Mouse (Mus musculus): Measurements from ENCODE around the gene Stx1b. TPM values are rescaled to one million over a fixed set of nuclear protein-coding genes. Genes with fewer than 3 reads are reported as not detected.

Gene Stx1b
- polyA plus RNA-seq, 1 experiment = 0.01 TPM

DNA sequence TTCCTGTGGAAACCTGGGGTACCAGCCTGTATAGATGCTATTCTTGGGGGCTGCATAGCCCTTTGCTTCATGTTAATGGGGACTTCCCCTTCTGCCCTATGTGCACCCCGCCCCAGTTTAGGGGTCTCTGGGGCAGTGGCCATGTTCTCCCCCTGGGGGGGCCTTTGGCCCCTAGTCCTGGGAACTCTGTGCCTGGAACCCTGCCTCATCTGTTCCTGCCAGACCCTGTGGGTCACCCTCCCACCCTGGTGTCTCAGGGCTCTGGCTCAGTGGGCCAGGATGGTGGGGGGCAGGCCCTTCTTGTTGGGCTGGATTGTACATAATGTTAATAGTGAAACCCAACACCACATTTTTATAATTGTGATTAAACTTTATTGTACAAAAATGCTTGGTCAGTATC lies 24.6 kb downstream of the Stx1b start:
- Histone ChIP-seq H3K79me2 (ENCODE audit: control insufficient read depth, insufficient read depth) (no peaks in the 10 kb centered on the region), H3K36me3 (ENCODE audit: control insufficient read depth, insufficient read depth) (peaks cover 44% of the 10 kb centered on the region), H3K27me3 (ENCODE audit: control insufficient read depth, insufficient read depth, insufficient read length) (no peaks in the 10 kb centered on the region), H3K4me3 (ENCODE audit: insufficient read depth, poor library complexity, severe bottlenecking) (no peak overlapping the region), H3K79me3 (ENCODE audit: low read depth) (no peaks in the 10 kb centered on the region), H3ac (ENCODE audit: control insufficient read depth, insufficient read length, low read depth) (no peak overlapping the region)
- TF ChIP-seq USF1 (IDR thresholded peaks at IDR 0.05; ENCODE audit: low read depth) (no peak), FOSL1 (IDR thresholded peaks at IDR 0.05; ENCODE audit: insufficient read depth, low read length, poor library complexity, severe bottlenecking) (no peak), MYOD1 (IDR thresholded peaks at IDR 0.05; ENCODE audit: control insufficient read depth, insufficient read length, low read depth) (no peak), CEBPB (IDR thresholded peaks at IDR 0.05; ENCODE audit: low read depth) (no peak), CTCF (IDR thresholded peaks at IDR 0.05; ENCODE audit: control insufficient read depth, insufficient read depth, insufficient read length) (no peak), MYOG (IDR thresholded peaks at IDR 0.05; ENCODE audit: control insufficient read depth, extremely low read depth, insufficient read length) (no peak), MAX (IDR thresholded peaks at IDR 0.05) (no peak)

DNA sequence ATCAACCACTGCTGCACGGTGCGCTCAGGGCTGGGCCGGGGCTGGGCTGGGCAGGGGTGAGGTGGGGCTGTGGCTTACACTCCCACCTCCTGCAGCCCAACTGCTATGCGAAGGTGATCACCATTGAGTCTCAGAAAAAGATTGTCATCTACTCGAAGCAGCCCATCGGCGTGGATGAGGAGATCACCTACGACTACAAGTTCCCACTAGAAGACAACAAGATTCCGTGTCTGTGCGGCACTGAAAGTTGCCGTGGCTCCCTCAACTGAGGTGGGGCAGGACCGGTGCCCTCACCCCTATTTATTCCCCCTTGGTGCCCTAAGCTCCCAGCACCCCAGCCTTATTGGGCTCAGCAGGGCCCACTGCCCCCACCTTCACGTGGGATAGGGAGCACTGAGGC lies 25.1 kb downstream of the Stx1b start:
- no peak overlapping the region for H3ac ChIP-seq (ENCODE audit: control insufficient read depth, insufficient read length, low read depth)
- no peak for TF ChIP-seq CTCF (IDR thresholded peaks at IDR 0.05; ENCODE audit: control insufficient read depth, insufficient read depth, insufficient read length)
- no peak for TF ChIP-seq MYOG (IDR thresholded peaks at IDR 0.05; ENCODE audit: control insufficient read depth, extremely low read depth, insufficient read length)
- no peak for TF ChIP-seq FOSL1 (IDR thresholded peaks at IDR 0.05; ENCODE audit: insufficient read depth, low read length, poor library complexity, severe bottlenecking)
- TF ChIP-seq CEBPB (IDR thresholded peaks at IDR 0.05; ENCODE audit: low read depth) = no peak
- no peak for TF ChIP-seq MAX (IDR thresholded peaks at IDR 0.05)
- no peak for TF ChIP-seq MYOD1 (IDR thresholded peaks at IDR 0.05; ENCODE audit: control insufficient read depth, insufficient read length, low read depth)
- no peak for TF ChIP-seq USF1 (IDR thresholded peaks at IDR 0.05; ENCODE audit: low read depth)
- peaks cover 47% of the 10 kb centered on the region for H3K36me3 ChIP-seq (ENCODE audit: control insufficient read depth, insufficient read depth)
- no peaks in the 10 kb centered on the region for H3K79me2 ChIP-seq (ENCODE audit: control insufficient read depth, insufficient read depth)
- no peaks in the 10 kb centered on the region for H3K27me3 ChIP-seq (ENCODE audit: control insufficient read depth, insufficient read depth, insufficient read length)
- no peaks in the 10 kb centered on the region for H3K79me3 ChIP-seq (ENCODE audit: low read depth)
- H3K4me3 ChIP-seq (ENCODE audit: insufficient read depth, poor library complexity, severe bottlenecking) = no peak overlapping the region

DNA sequence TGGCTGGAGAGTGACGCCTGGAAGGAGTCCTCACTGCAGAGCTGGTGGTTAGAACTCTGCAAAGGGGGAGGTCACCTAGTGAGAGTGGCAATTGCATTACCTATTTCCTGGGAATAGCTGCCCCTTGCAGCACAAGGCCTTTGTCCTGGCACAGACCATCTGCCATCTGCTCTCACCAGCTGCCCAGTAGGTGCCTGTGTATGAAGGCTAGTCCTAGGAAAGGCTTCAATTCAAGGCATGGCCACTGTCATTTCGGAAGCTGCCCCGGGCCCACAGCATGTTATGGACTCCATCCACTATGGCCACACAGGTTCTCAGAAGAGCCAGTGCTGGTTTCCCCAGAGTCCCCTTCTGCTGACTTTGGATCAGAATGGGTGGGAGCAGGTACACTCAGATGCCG lies 25.8 kb downstream of the Stx1b start:
- no peak overlapping the region for H3K4me3 ChIP-seq (ENCODE audit: insufficient read depth, poor library complexity, severe bottlenecking)
- no peaks in the 10 kb centered on the region for H3K79me2 ChIP-seq (ENCODE audit: control insufficient read depth, insufficient read depth)
- no peak overlapping the region for H3ac ChIP-seq (ENCODE audit: control insufficient read depth, insufficient read length, low read depth)
- H3K27me3 ChIP-seq (ENCODE audit: control insufficient read depth, insufficient read depth, insufficient read length) = no peaks in the 10 kb centered on the region
- no peak for TF ChIP-seq CEBPB (IDR thresholded peaks at IDR 0.05; ENCODE audit: low read depth)
- H3K36me3 ChIP-seq (ENCODE audit: control insufficient read depth, insufficient read depth) = peaks cover 48% of the 10 kb centered on the region
- H3K79me3 ChIP-seq (ENCODE audit: low read depth) = no peaks in the 10 kb centered on the region

DNA sequence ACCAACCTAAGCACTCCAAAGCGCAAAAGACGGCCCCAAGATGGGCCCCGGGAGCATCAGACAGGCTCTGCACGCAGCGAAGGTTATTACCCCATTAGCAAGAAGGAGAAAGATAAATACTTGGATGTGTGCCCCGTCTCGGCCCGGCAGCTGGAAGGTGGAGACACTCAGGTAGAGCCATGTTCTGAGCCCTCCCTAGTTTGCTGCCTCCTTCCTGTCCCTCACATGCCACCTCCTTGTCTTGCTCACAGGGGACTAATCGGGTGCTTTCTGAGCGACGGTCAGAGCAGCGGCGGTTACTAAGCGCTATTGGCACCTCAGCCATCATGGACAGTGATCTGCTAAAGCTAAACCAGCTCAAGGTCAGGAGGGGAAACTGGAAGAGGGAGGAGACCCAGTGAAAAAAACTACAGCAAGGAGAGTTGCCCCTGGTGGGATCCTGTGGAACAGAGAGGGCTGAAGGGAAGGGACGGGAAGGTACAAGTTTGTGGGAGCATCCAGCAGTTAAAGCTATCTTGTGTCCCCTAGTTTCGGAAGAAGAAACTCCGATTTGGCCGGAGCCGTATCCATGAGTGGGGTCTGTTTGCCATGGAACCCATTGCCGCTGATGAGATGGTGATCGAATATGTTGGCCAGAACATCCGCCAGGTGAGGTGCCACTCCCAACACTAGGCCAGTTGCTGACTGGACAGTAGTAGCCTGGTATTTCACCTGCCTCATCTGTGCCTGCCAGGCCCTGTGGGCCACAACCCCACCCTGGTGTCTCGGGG lies 27.1 kb downstream of the Stx1b start:
- no peak overlapping the region for H3ac ChIP-seq (ENCODE audit: control insufficient read depth, insufficient read length, low read depth)
- H3K79me2 ChIP-seq (ENCODE audit: control insufficient read depth, insufficient read depth) = no peaks in the 10 kb centered on the region
- H3K4me3 ChIP-seq (ENCODE audit: insufficient read depth, poor library complexity, severe bottlenecking) = no peak overlapping the region
- no peaks in the 10 kb centered on the region for H3K27me3 ChIP-seq (ENCODE audit: control insufficient read depth, insufficient read depth, insufficient read length)
- TF ChIP-seq CTCF (IDR thresholded peaks at IDR 0.05; ENCODE audit: control insufficient read depth, insufficient read depth, insufficient read length) (no peak), FOSL1 (IDR thresholded peaks at IDR 0.05; ENCODE audit: insufficient read depth, low read length, poor library complexity, severe bottlenecking) (no peak), USF1 (IDR thresholded peaks at IDR 0.05; ENCODE audit: low read depth) (no peak), MAX (IDR thresholded peaks at IDR 0.05) (no peak), MYOD1 (IDR thresholded peaks at IDR 0.05; ENCODE audit: control insufficient read depth, insufficient read length, low read depth) (no peak), MYOG (IDR thresholded peaks at IDR 0.05; ENCODE audit: control insufficient read depth, extremely low read depth, insufficient read length) (no peak), CEBPB (IDR thresholded peaks at IDR 0.05; ENCODE audit: low read depth) (no peak)
- no peaks in the 10 kb centered on the region for H3K79me3 ChIP-seq (ENCODE audit: low read depth)
- peaks cover 59% of the 10 kb centered on the region for H3K36me3 ChIP-seq (ENCODE audit: control insufficient read depth, insufficient read depth)

DNA sequence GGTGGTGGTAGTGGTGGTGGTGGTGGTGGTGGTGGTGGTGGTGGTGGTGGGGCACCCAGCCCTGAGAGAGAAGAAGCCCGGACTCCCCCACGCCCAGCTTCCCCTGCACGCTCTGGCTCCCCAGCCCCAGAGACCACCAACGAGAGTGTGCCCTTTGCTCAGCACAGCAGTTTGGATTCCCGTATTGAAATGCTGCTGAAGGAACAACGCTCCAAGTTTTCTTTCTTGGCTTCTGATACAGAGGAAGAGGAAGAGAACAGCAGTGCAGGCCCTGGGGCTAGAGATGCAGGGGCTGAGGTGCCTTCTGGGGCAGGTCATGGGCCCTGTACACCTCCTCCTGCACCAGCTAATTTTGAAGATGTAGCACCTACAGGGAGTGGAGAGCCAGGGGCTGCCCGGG lies 39.0 kb downstream of the Stx1b start, which contains the start of gene Gm49388:
Gene Gm49388 (plus strand): TSS at position 301 of the 400 bp plus-strand sequence.
- peaks cover 19% of the 10 kb centered on the region for H3K79me2 ChIP-seq (ENCODE audit: control insufficient read depth, insufficient read depth)
- H3K27me3 ChIP-seq (ENCODE audit: control insufficient read depth, insufficient read depth, insufficient read length) = no peaks in the 10 kb centered on the region
- H3K4me3 ChIP-seq (ENCODE audit: insufficient read depth, poor library complexity, severe bottlenecking) = no peak within 1 kb of the TSS
- TF ChIP-seq CEBPB (IDR thresholded peaks at IDR 0.05; ENCODE audit: low read depth) = no peak
- no peak for TF ChIP-seq USF1 (IDR thresholded peaks at IDR 0.05; ENCODE audit: low read depth)
- TF ChIP-seq CTCF (IDR thresholded peaks at IDR 0.05; ENCODE audit: control insufficient read depth, insufficient read depth, insufficient read length) = no peak
- no peak for TF ChIP-seq MYOD1 (IDR thresholded peaks at IDR 0.05; ENCODE audit: control insufficient read depth, insufficient read length, low read depth)
- TF ChIP-seq FOSL1 (IDR thresholded peaks at IDR 0.05; ENCODE audit: insufficient read depth, low read length, poor library complexity, severe bottlenecking) = no peak
- no peak for TF ChIP-seq MAX (IDR thresholded peaks at IDR 0.05)
- TF ChIP-seq MYOG (IDR thresholded peaks at IDR 0.05; ENCODE audit: control insufficient read depth, extremely low read depth, insufficient read length) = no peak
- no peak within 1 kb of the TSS for H3ac ChIP-seq (ENCODE audit: control insufficient read depth, insufficient read length, low read depth)
- peaks cover 70% of the 10 kb centered on the region for H3K36me3 ChIP-seq (ENCODE audit: control insufficient read depth, insufficient read depth)
- H3K79me3 ChIP-seq (ENCODE audit: low read depth) = peaks cover 6% of the 10 kb centered on the region

DNA sequence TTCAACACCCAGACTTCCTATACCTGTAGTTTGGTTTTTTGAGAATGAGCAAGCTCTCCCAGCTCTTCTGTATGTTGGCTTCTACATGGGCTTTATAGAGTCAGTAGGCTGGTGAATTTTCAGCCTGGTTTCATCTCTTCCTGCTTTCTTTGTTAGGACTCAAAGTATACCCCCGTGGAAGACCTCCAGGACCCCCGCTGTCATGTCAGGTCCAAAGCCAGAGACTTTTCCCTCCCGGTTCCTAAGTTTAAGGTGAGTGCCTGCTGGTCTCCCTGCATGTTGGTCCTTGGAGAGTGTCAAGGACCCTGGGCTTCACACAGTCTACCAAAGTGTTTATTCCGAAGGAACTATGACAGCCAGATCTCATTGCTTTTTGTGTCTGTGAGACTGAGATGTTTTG lies 46.0 kb downstream of the Stx1b start:
- H3ac ChIP-seq (ENCODE audit: control insufficient read depth, insufficient read length, low read depth) = no peak overlapping the region
- H3K79me3 ChIP-seq (ENCODE audit: low read depth) = peaks cover 30% of the 10 kb centered on the region
- peaks cover 47% of the 10 kb centered on the region for H3K79me2 ChIP-seq (ENCODE audit: control insufficient read depth, insufficient read depth)
- H3K27me3 ChIP-seq (ENCODE audit: control insufficient read depth, insufficient read depth, insufficient read length) = no peaks in the 10 kb centered on the region
- TF ChIP-seq CEBPB (IDR thresholded peaks at IDR 0.05; ENCODE audit: low read depth) (no peak), CTCF (IDR thresholded peaks at IDR 0.05; ENCODE audit: control insufficient read depth, insufficient read depth, insufficient read length) (no peak), MAX (IDR thresholded peaks at IDR 0.05) (no peak), MYOG (IDR thresholded peaks at IDR 0.05; ENCODE audit: control insufficient read depth, extremely low read depth, insufficient read length) (no peak), USF1 (IDR thresholded peaks at IDR 0.05; ENCODE audit: low read depth) (no peak), MYOD1 (IDR thresholded peaks at IDR 0.05; ENCODE audit: control insufficient read depth, insufficient read length, low read depth) (no peak), FOSL1 (IDR thresholded peaks at IDR 0.05; ENCODE audit: insufficient read depth, low read length, poor library complexity, severe bottlenecking) (no peak)
- H3K4me3 ChIP-seq (ENCODE audit: insufficient read depth, poor library complexity, severe bottlenecking) = peak overlapping the region; percentile 52
- peaks cover 41% of the 10 kb centered on the region for H3K36me3 ChIP-seq (ENCODE audit: control insufficient read depth, insufficient read depth)

All from C2C12 (cell line).